Comparison of ENCODE assay signal across 8 mouse cellular contexts in the genomic region with DNA sequence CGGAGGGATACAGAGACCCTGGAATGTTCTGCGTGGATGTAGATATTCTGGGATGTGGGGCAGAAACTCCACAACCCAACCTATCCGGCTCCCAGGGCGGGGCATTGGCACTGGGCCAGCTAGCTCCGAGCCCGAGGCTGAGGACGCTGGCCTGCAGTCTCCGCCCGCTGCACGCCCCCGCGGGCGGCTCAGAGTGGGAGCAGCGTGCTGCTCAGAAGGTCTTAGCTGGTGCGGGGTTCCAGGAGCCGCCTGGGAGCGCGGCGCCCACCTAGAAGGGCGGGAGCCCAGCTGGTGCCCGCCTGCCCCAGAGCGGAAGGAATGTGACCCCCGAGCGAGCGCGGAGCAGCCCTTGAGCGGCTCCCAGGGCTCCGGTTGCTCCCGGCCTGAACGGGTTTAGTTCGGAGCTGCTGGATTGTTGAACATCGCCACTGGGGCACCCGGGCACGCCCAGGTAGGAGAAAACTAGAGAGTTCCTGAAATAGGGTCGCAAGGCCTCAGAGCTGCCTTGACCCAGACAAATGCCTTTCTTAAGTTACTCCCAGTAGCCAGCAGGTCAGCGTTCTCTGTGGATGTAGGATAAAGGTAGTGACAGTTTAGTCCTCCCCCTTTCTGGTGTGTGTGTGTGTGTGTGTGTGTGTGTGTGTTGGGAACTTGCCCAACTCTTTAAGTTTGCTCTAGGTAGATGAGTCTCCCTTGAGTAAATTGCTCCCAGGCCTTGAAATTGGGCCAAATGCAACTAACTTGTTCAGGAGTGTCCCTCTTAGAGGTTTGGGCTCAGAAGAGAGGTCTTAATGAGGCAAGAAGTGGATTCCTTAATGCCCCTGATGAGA. TPM values are rescaled to one million over a fixed set of nuclear protein-coding genes. Genes with fewer than 3 reads are reported as not detected.
DNase-seq lines count a peak whose midpoint lies in the region; ATAC-seq and TF ChIP-seq lines count a peak whose summit lies in the region.

No protein-coding gene starts in this region.

- 4% methylated on average over 36 of the region's 36 CpGs for WGBS in forebrain, embryonic 12.5 days
- WGBS in heart, embryonic 16.5 days = 3% methylated on average over 36 of the region's 36 CpGs
- WGBS in liver, embryonic 15.5 days (ENCODE audit: insufficient replicate concordance) = 5% methylated on average over 36 of the region's 36 CpGs
- WGBS in olfactory bulb, adult 2 months = 3% methylated on average over 36 of the region's 36 CpGs

- H3K4me3 ChIP-seq in ES-E14 (ENCODE audit: insufficient read depth in 1 of 2, low read depth in 1 of 2, low read length in 2 of 2, poor library complexity in 1 of 2, severe bottlenecking in 1 of 2) = peak overlapping the region; percentile 59 to 60
- peak overlapping the region; percentile 49 for H3K4me3 ChIP-seq in forebrain, embryonic 12.5 days (replicated peaks)
- H3K4me3 ChIP-seq in heart, embryonic 16.5 days (ENCODE audit: low read length) = peak overlapping the region; percentile 70
- H3K4me3 ChIP-seq in liver, embryonic 15.5 days (replicated peaks) = peak overlapping the region; percentile 55
- H3K4me3 ChIP-seq in olfactory bulb, adult 2 months (ENCODE audit: insufficient read depth, low read depth, low read length) = peak overlapping the region; percentile 25

- no peaks in the 10 kb centered on the region for H3K36me3 ChIP-seq in ES-E14 (ENCODE audit: control insufficient read depth, insufficient read depth, low read length, poor library complexity, severe bottlenecking)
- no peaks in the 10 kb centered on the region for H3K36me3 ChIP-seq in forebrain, embryonic 12.5 days (replicated peaks)
- H3K36me3 ChIP-seq in heart, embryonic 16.5 days (ENCODE audit: control insufficient read depth, insufficient read depth) = no peaks in the 10 kb centered on the region
- H3K36me3 ChIP-seq in liver, embryonic 15.5 days (replicated peaks) = no peaks in the 10 kb centered on the region

- TF ChIP-seq CTCF in olfactory bulb, adult 2 months (IDR thresholded peaks at IDR 0.05; ENCODE audit: insufficient read depth, low read depth, low read length) = no peak

- no peaks in the 10 kb centered on the region for H3K4me1 ChIP-seq in ES-E14 (ENCODE audit: control insufficient read depth in 2 of 2, insufficient read depth in 2 of 2, low read length in 2 of 2, poor library complexity in 1 of 2)
- peaks cover 12% of the 10 kb centered on the region for H3K4me1 ChIP-seq in forebrain, embryonic 12.5 days
- peaks cover 20% of the 10 kb centered on the region for H3K4me1 ChIP-seq in heart, embryonic 16.5 days (ENCODE audit: control insufficient read depth, insufficient read depth, low read length)
- H3K4me1 ChIP-seq in liver, embryonic 15.5 days (replicated peaks) = peaks cover 32% of the 10 kb centered on the region
- H3K4me1 ChIP-seq in olfactory bulb, adult 2 months (ENCODE audit: control insufficient read depth, insufficient read depth, low read length) = peaks cover 12% of the 10 kb centered on the region

- no peaks in the 10 kb centered on the region; the same call in 1 of the 2 replicates for H3K27me3 ChIP-seq in forebrain, embryonic 12.5 days
- no peaks in the 10 kb centered on the region; the same call in 1 of the 2 replicates for H3K27me3 ChIP-seq in heart, embryonic 16.5 days (ENCODE audit: control insufficient read depth, insufficient read depth, low read length)
- peaks cover 33% of the 10 kb centered on the region for H3K27me3 ChIP-seq in liver, embryonic 15.5 days

- peak overlapping the region; percentile 33; the same call in 1 of the 2 replicates for H3K9ac ChIP-seq in ES-E14 (ENCODE audit: insufficient read depth, low read depth, low read length, poor library complexity, severe bottlenecking)
- peak overlapping the region; percentile 60 for H3K9ac ChIP-seq in forebrain, embryonic 12.5 days
- H3K9ac ChIP-seq in heart, embryonic 16.5 days (ENCODE audit: low read length) = peak overlapping the region; percentile 81
- H3K9ac ChIP-seq in liver, embryonic 15.5 days = peak overlapping the region; percentile 50; the same call in 1 of the 2 replicates

- no peak overlapping the region for H3K27ac ChIP-seq in ES-E14 (ENCODE audit: insufficient read depth, low read depth, low read length, poor library complexity, severe bottlenecking)
- H3K27ac ChIP-seq in forebrain, embryonic 12.5 days = no peak overlapping the region
- H3K27ac ChIP-seq in heart, embryonic 16.5 days (ENCODE audit: low read length) = peak overlapping the region; percentile 71
- H3K27ac ChIP-seq in liver, embryonic 15.5 days (replicated peaks) = peak overlapping the region; percentile 55; the same call in 1 of the 2 replicates
- H3K27ac ChIP-seq in olfactory bulb, adult 2 months (ENCODE audit: insufficient read depth, low read depth, low read length) = no peak overlapping the region

- peak; percentile 70 for ATAC-seq in cerebellum, adult (ENCODE audit: insufficient number of reproducible peaks, low FRiP score, low TSS enrichment)
- peak; percentile 81 for ATAC-seq in forebrain, embryonic 12.5 days (ENCODE audit: low FRiP score)
- ATAC-seq in heart, embryonic 16.5 days (replicated peaks; ENCODE audit: extremely low read depth, insufficient read depth, low FRiP score) = peak; percentile 78
- peak; percentile 57 for ATAC-seq in liver, embryonic 15.5 days (ENCODE audit: insufficient read depth)

- no peak for TF ChIP-seq POLR2A in olfactory bulb, adult 2 months (IDR thresholded peaks at IDR 0.05; ENCODE audit: insufficient read depth, low read depth, low read length)

- H3K4me2 ChIP-seq in forebrain, embryonic 12.5 days = peak overlapping the region; percentile 77
- H3K4me2 ChIP-seq in heart, embryonic 16.5 days (ENCODE audit: low read depth, low read length) = peak overlapping the region; percentile 83
- peak overlapping the region; percentile 57 for H3K4me2 ChIP-seq in liver, embryonic 15.5 days

- H3K9me3 ChIP-seq in ES-E14 (ENCODE audit: control insufficient read depth, insufficient read depth, low read depth, low read length) = no peaks in the 10 kb centered on the region
- H3K9me3 ChIP-seq in forebrain, embryonic 12.5 days = no peaks in the 10 kb centered on the region
- no peaks in the 10 kb centered on the region for H3K9me3 ChIP-seq in heart, embryonic 16.5 days (replicated peaks; ENCODE audit: control insufficient read depth, low read length)
- no peaks in the 10 kb centered on the region for H3K9me3 ChIP-seq in liver, embryonic 15.5 days (replicated peaks)

- DNase-seq in ES-E14 (ENCODE audit: low read depth, low spot score) = peak; percentile 52
- DNase-seq in kidney, postnatal 36 days = peak; percentile 73 to 91
- peak; percentile 68 for DNase-seq in testis, postnatal 14 days (ENCODE audit: low spot score)

- in situ Hi-C loops in ES-E14 (cut with MboI; ENCODE audit: low sequenced_read_pairs in 2 of 2, unreplicated experiment in 2 of 2) = no loop called here

TF ChIP-seq in ES-E14, 5 proteins besides CTCF, POLR2A, EP300 and RAD21:
- no peak for TF ChIP-seq MAFK (IDR thresholded peaks at IDR 0.05; ENCODE audit: insufficient read depth, low read depth, low read length)
- TF ChIP-seq ZC3H11A (IDR thresholded peaks at IDR 0.05; ENCODE audit: borderline replicate concordance, low read depth, low read length) = no peak
- TF ChIP-seq ZNF384 (IDR thresholded peaks at IDR 0.05; ENCODE audit: low read depth, low read length) = no peak
- TF ChIP-seq CHD2 (IDR thresholded peaks at IDR 0.05; ENCODE audit: low read depth, low read length) = no peak
- TF ChIP-seq HCFC1 (IDR thresholded peaks at IDR 0.05; ENCODE audit: borderline replicate concordance, insufficient read depth, low read length) = no peak

RNA-seq across cellular contexts. Expression of a gene that starts 41.8 kb away (rescaled TPM):
- 0.21 and 0.36 TPM in 2 replicates for total RNA-seq in ES-E14 (2012; rRNA removed)
- polyA plus RNA-seq in forebrain, embryonic 12.5 days (2016; fragmentation: Nextera tagmentation; extraction: Ambion mirVana) = 0.77 and 1.1 TPM in 2 replicates
- 7.8 and 8.1 TPM in 2 replicates for polyA plus RNA-seq in heart, embryonic 16.5 days (2015; fragmentation: Nextera tagmentation; extraction: Ambion mirVana)
- 7.5 TPM in 2 replicates for polyA plus RNA-seq in liver, embryonic 15.5 days (2015; fragmentation: Nextera tagmentation; extraction: Ambion mirVana)
- not detected in 2 replicates for polyA plus RNA-seq in olfactory bulb, adult 2 months (2012; ENCODE audit: insufficient read depth, insufficient read length, low replicate concordance, missing spikeins)

RNA-seq across cellular contexts. Expression of a gene that starts 57.8 kb away (rescaled TPM):
- total RNA-seq in ES-E14 (2012; rRNA removed) = 0.26 and 0.27 TPM in 2 replicates
- polyA plus RNA-seq in forebrain, embryonic 12.5 days (2016; fragmentation: Nextera tagmentation; extraction: Ambion mirVana) = 1.4 and 1.6 TPM in 2 replicates
- 5.2 and 5.4 TPM in 2 replicates for polyA plus RNA-seq in heart, embryonic 16.5 days (2015; fragmentation: Nextera tagmentation; extraction: Ambion mirVana)
- 1.1 and 1.5 TPM in 2 replicates for polyA plus RNA-seq in liver, embryonic 15.5 days (2015; fragmentation: Nextera tagmentation; extraction: Ambion mirVana)
- not detected in 2 replicates for polyA plus RNA-seq in olfactory bulb, adult 2 months (2012; ENCODE audit: insufficient read depth, insufficient read length, low replicate concordance, missing spikeins)

Comparison
In these comparisons a context has a peak if more than half of its experiments do, and no peak if none do; other contexts are left out.
1. H3K27ac ChIP-seq: peak in heart, embryonic 16.5 days (single experiment) and liver, embryonic 15.5 days (single experiment); none in ES-E14 (single experiment), forebrain, embryonic 12.5 days (single experiment) and olfactory bulb, adult 2 months (single experiment).
2. Peak in every context shown above with its lines, with median percentiles within 50 percentile points of each other: DNase-seq, H3K4me3 ChIP-seq, H3K9ac ChIP-seq, ATAC-seq and H3K4me2 ChIP-seq.